Mouse (Mus musculus): ENCODE results near the gene Pnpla6. TPM values are rescaled to one million over a fixed set of nuclear protein-coding genes. Genes with fewer than 3 reads are reported as not detected.

The Pnpla6 gene
- total RNA-seq, 2 experiments from 2014 or later, result 76.5 to 86.0 TPM

GRCm38 (mm10) chr8:3514681-3515247 lies 420 bp upstream of the Pnpla6 start:
- H3K27ac ChIP-seq, result peak overlapping the region; percentile 81
- intact Hi-C loops (cut with DNase I), result loop anchor here (1.0 kb wide), 1 partner anchor 14 kb away; the partner anchor contains the start of gene Mcoln1
- no peak for DNase-seq (ENCODE audit: extremely low spot score in 1 of 2, low spot score in 2 of 2)
- no peak for TF ChIP-seq CTCF (IDR thresholded peaks at IDR 0.05)
- H3K4me3 ChIP-seq, result peak overlapping the region; percentile 89

DNA sequence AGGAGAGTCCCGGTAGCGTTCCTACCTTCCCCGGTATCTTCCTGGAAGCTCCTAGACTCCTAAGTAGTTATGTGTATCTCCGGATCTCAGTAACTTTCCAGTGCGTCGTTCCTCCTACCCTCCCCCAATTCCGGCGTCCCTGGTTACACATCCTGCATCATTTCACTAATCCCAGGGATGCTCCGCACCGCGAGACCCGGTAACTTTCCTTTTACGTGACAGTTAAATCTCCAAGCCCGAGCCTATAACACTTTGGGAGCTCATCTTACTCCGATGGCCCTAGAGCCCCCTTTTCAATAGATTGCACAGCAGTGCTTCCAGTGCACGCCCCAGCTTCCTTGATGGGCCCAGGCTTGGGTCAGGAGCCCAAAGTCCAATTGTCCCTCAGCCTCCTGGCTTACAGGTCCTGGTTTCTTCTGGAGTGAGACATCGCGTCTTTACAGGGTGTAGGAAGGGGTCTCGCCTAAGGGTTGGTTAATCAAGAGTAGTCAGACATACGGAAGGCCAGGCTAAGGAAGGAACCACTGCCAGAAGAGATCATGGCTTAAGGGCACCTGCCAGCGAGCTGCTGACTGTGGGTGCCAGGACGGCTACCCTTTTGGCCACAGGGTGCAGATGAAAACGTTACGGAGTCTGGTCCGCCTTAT lies 710 bp downstream of the Pnpla6 start:
- peak; percentile 54 to 55 for DNase-seq (ENCODE audit: extremely low spot score in 1 of 2, low spot score in 2 of 2)
- TF ChIP-seq CTCF (IDR thresholded peaks at IDR 0.05), result no peak
- Histone ChIP-seq H3K27ac (peak overlapping the region; percentile 81), H3K4me3 (peak overlapping the region; percentile 89)
- intact Hi-C loops (cut with DNase I), result loop anchor here (1.0 to 2.0 kb wide), 2 partner anchors 16 to 157 kb away; partner anchors contain the start of genes Fcor and Mcoln1

GRCm38 (mm10) chr8:3516450-3517116 lies 1.4 kb downstream of the Pnpla6 start:
- peak overlapping the region; percentile 81 for H3K27ac ChIP-seq
- H3K4me3 ChIP-seq, result peak overlapping the region; percentile 89
- peak; percentile 94 for DNase-seq (ENCODE audit: extremely low spot score in 1 of 2, low spot score in 2 of 2)
- intact Hi-C loops (cut with DNase I), result loop anchor here (2.0 kb wide), 1 partner anchor 156 kb away; the partner anchor contains the start of gene Fcor
- no peak; the same call in 1 of the 2 replicates for TF ChIP-seq CTCF (IDR thresholded peaks at IDR 0.05)

- intact Hi-C loops (cut with DNase I), result loop anchor here (2.0 kb wide), 1 partner anchor 156 kb away; the partner anchor contains the start of gene Fcor
- Histone ChIP-seq H3K4me3 (peak overlapping the region; percentile 89), H3K27ac (peak overlapping the region; percentile 81)
- no peak for DNase-seq (ENCODE audit: extremely low spot score in 1 of 2, low spot score in 2 of 2)
- TF ChIP-seq CTCF (IDR thresholded peaks at IDR 0.05), result no peak
These were observed 1.9 kb downstream of the Pnpla6 start for GRCm38 (mm10) chr8:3517117-3517495.

- intact Hi-C loops (cut with DNase I), result no loop called here
- no peak overlapping the region for H3K27ac ChIP-seq
- no peak for DNase-seq (ENCODE audit: extremely low spot score in 1 of 2, low spot score in 2 of 2)
- TF ChIP-seq CTCF (IDR thresholded peaks at IDR 0.05), result no peak
- H3K4me3 ChIP-seq, result no peak overlapping the region
These were observed 7.0 kb downstream of the Pnpla6 start for GRCm38 (mm10) chr8:3522007-3522697.

GRCm38 (mm10) chr8:3530816-3531215 lies 15.6 kb downstream of the Pnpla6 start:
- intact Hi-C loops (cut with DNase I), result no loop called here
- no peak for DNase-seq (ENCODE audit: extremely low spot score in 1 of 2, low spot score in 2 of 2)
- Histone ChIP-seq H3K27ac (no peak overlapping the region), H3K4me3 (no peak overlapping the region)
- TF ChIP-seq CTCF (IDR thresholded peaks at IDR 0.05), result no peak

GRCm38 (mm10) chr8:3531936-3532335 lies 16.8 kb downstream of the Pnpla6 start:
- no peak for TF ChIP-seq CTCF (IDR thresholded peaks at IDR 0.05)
- Histone ChIP-seq H3K4me3 (no peak overlapping the region), H3K27ac (no peak overlapping the region)
- intact Hi-C loops (cut with DNase I), result no loop called here
- DNase-seq (ENCODE audit: extremely low spot score in 1 of 2, low spot score in 2 of 2), result no peak

GRCm38 (mm10) chr8:3536053-3536841 lies 21.1 kb downstream of the Pnpla6 start:
- intact Hi-C loops (cut with DNase I), result no loop called here
- Histone ChIP-seq H3K27ac (no peak overlapping the region), H3K4me3 (no peak overlapping the region)
- no peak for DNase-seq (ENCODE audit: extremely low spot score in 1 of 2, low spot score in 2 of 2)
- no peak for TF ChIP-seq CTCF (IDR thresholded peaks at IDR 0.05)

DNA sequence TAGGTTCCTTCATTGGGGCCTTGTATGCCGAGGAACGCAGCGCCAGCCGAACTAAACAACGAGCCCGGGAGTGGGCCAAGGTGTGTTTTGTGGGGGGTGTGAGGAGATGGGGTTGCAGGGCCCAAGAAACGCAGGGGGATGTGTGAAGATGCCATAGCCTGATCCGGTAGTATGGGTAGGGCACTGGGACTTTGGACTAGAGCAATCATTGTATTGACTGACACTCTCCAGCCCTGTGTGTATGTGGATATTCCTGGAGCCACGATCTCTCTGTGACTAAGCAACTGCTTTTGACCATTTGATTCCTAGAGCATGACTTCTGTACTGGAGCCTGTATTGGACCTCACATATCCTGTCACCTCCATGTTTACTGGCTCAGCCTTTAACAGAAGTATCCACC lies 21.8 kb downstream of the Pnpla6 start:
- TF ChIP-seq CTCF (IDR thresholded peaks at IDR 0.05), result no peak
- H3K27ac ChIP-seq, result no peak overlapping the region
- no peak for DNase-seq (ENCODE audit: extremely low spot score in 1 of 2, low spot score in 2 of 2)
- H3K4me3 ChIP-seq, result no peak overlapping the region
- intact Hi-C loops (cut with DNase I), result no loop called here

DNA sequence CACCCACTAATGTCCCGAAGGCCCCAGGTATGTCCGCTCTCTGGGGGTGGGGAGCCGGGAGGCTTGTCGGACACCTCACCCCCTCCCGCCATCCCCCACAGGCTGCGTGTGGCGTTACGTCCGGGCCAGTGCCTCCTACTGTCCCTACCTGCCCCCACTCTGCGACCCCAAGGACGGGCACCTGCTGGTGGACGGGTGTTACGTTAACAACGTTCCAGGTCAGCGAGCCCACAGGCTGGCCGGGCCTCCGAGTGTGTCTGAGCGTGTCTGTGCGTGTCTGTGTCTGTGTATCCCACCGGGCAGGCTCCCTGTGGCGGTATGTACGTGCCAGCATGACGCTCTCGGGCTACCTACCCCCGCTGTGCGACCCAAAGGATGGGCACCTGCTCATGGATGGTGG lies 22.5 kb downstream of the Pnpla6 start:
- no peak overlapping the region for H3K4me3 ChIP-seq
- no peak overlapping the region for H3K27ac ChIP-seq
- intact Hi-C loops (cut with DNase I), result no loop called here
- DNase-seq (ENCODE audit: extremely low spot score in 1 of 2, low spot score in 2 of 2), result no peak
- no peak for TF ChIP-seq CTCF (IDR thresholded peaks at IDR 0.05)

DNA sequence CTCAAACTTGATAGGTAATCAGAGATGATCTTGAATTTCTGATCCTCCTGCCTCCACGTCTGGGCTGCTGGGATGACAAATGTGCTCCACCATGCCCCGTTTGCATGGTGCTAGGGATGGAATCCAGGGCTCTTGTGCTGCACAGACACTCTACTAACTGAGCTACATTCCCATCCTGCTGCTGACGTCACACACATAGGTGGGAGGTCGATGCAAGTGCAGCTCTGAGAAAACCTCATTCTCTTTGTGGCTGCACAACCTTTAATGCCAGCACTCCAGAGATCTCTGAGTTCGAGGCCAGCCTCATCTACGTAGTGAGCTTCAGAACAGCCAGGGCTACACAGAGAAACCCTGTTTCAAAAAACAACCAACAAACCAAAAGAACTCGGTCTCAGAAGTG lies 24.0 kb downstream of the Pnpla6 start:
- intact Hi-C loops (cut with DNase I), result no loop called here

More for the DNA sequence above, 24.0 kb downstream of the Pnpla6 start:
- H3K4me3 ChIP-seq, result no peak overlapping the region
- DNase-seq (ENCODE audit: extremely low spot score in 1 of 2, low spot score in 2 of 2), result no peak
- TF ChIP-seq CTCF (IDR thresholded peaks at IDR 0.05), result no peak
- no peak overlapping the region for H3K27ac ChIP-seq
